Mouse (Mus musculus) cerebellum, adult 11-12 months (tissue): ENCODE measurements around the gene Rbfox2.

Experiments
- DNase-seq: peaks from one replicate; pipeline ENCODE4 v3.0.0; 2022

The Rbfox2 gene

GRCm38 (mm10) chr15:77053021-77053420 lies 253.8 kb downstream of the Rbfox2 start:
- no peak for DNase-seq

- DNase-seq: no peak
Measured at GRCm38 (mm10) chr15:77052176-77052575, 254.6 kb downstream of the Rbfox2 start.

GRCm38 (mm10) chr15:77050570-77050969 lies 256.2 kb downstream of the Rbfox2 start, which contains the start of gene Mb:
Gene Mb, minus strand, starts transcription at chr15:77050670.
- no peak for DNase-seq

GRCm38 (mm10) chr15:77045609-77046008 lies 261.2 kb downstream of the Rbfox2 start:
- DNase-seq: no peak

GRCm38 (mm10) chr15:77044597-77045320 lies 262.0 kb downstream of the Rbfox2 start, which contains the start of gene Apol6:
Gene Apol6, plus strand, starts transcription at chr15:77044729.
- no peak for DNase-seq

GRCm38 (mm10) chr15:77040784-77041183 lies 266.0 kb downstream of the Rbfox2 start:
- no peak for DNase-seq

- DNase-seq: no peak
Measured at GRCm38 (mm10) chr15:77039211-77039700, 267.5 kb downstream of the Rbfox2 start.

GRCm38 (mm10) chr15:77037278-77038161 lies 269.3 kb downstream of the Rbfox2 start:
- no peak for DNase-seq

GRCm38 (mm10) chr15:77036989-77037277 lies 269.9 kb downstream of the Rbfox2 start:
- DNase-seq: no peak

GRCm38 (mm10) chr15:77036320-77036988 lies 270.4 kb downstream of the Rbfox2 start:
- DNase-seq: peak; percentile 60

GRCm38 (mm10) chr15:77035643-77036042 lies 271.2 kb downstream of the Rbfox2 start:
- no peak for DNase-seq

- peak; percentile 89 for DNase-seq
Measured at GRCm38 (mm10) chr15:77034526-77034925, 272.3 kb downstream of the Rbfox2 start.

- no peak for DNase-seq
Measured at GRCm38 (mm10) chr15:77031271-77031670, 275.5 kb downstream of the Rbfox2 start.

GRCm38 (mm10) chr15:77029331-77029991 lies 277.3 kb downstream of the Rbfox2 start:
- peak; percentile 66 for DNase-seq
